Mouse (Mus musculus) ovary, postnatal 36 days (tissue): ENCODE results near the gene Negr1.

ENCODE experiments used
- DNase-seq: peaks from one replicate; pipeline ENCODE4 v3.0.0; 2022; ENCODE audit warnings: low spot score, mixed read lengths

Negr1 gene

DNA sequence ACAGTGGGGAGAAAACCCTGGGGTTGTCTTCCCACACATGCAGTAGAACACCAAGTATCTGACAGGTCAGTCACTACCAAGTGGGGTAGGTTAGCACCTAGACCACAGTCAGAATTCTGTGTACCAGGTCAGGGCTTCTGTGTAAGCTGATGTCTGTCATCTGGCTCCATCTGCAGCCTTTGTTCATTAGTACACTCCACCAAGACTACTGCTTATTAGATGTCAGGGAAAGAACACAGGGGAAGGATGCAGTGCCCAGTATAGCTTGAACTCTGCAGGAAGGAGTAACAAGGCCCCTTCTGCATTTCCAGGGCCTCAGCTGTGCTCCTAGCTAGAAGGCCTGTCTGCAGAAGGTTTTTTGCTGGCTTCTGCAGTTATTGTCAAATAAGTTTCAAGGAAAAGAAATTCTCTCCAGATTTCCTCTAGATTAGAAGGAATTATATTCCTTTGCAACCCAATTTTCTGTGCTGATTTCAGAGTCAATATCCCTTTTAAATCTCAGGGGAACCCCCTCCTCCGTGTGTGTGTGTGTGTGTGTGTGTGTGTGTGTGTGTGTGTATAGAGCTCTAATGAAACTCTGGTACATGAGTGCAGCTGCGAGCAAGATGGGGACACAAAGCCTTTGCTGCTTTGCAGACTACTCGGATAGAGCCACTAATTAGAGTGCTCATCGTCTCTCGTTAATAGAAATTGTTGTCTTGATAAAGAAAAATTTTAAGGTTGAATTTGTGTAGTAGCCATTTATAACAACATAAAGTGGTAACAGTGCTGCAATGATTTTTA is 654.5 kb downstream of the Negr1 start:
- DNase-seq = no peak

DNA sequence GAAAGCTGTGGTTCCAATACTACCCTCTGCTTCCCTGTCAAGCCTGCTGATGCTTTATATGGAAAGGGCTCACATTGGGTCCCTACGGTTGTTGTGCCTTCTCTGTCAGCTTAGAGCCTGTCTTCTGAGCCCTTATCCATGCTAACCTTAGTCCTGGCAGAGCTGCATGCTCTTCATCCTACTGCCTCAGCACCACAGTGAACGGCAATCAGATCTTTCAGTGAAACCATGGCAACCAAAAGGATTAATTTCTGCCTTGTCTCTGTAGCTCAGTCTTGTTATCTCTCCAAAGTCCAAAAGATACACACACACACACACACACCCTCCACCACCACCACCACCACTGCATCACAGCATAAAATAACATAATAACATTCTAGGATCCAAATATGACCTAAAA is 656.2 kb downstream of the Negr1 start:
- DNase-seq = no peak

DNA sequence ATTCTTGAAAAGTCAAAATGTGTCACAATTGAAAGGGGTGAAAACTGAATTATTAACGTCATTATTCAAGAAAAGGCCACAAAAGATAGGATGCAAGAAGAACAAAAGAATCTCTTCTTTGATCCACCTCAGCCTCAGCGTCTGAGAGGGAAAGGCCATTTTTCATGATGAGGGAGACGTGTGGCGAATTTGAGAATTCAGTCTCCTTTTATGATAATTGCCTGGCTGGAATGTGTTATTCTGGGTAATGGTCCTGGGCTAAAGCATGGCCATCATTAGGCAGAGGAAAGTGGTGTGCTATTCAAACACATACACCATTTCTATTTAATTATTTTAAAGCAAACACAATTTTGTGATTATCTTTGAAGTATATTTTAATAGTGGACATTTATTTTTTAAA is 663.3 kb downstream of the Negr1 start:
- DNase-seq = no peak

DNA sequence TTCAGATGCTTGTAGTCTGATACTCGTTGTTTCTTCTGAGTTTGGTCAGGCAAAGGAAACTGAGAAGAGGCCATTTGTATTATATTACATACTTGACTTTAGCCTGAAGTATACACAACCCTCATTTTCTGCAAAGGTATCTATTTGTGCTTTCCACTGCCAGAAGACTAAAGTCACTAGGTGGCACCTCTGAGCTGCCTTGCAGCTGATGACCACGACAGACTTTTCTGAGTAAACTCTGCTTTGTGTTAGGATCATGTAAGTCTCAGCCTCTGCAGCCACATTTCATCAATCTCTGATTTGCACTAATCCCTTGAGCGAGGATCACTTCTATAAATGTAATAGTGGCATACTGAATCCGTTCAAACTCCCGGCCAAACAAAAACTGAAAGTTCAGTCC is 671.1 kb downstream of the Negr1 start:
- DNase-seq = no peak

DNA sequence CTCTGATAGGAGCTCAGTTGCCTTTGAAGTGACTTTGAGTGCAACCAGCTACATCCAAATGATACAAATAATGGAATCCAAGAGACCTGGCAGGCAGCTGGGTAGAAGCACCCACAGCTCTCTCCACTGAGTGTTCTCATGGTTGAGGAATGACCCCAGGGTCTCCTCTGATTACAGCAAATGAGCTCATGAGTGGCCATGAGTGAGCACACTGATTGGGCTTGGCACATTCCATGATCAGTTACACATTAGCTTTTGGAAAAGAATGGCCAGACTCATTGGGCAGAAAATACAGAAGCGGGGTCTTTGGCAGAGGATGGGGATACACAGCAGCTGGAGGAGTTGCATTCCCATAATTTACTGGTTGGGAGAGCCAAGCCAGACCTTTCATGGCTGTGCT is 678.6 kb downstream of the Negr1 start:
- DNase-seq = no peak

DNA sequence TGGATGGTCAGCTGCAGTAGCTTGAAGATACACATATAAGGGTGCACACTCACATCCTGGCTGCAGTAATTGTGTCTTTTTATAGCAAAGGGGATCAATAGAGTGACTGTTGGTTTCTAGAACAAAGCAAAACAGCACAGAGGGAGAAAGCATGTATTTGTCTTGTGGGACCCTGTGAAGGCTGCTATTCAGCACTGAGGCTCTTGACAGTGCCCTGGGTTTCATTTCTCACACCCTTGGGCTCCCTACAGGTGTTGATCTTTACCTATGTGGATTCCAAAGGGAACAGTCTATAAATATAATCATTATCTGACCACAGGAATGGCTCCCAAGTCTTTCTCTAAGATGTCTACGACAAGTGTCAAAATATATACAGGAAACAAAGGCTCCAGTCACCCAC is 693.9 kb downstream of the Negr1 start:
- no peak for DNase-seq

DNA sequence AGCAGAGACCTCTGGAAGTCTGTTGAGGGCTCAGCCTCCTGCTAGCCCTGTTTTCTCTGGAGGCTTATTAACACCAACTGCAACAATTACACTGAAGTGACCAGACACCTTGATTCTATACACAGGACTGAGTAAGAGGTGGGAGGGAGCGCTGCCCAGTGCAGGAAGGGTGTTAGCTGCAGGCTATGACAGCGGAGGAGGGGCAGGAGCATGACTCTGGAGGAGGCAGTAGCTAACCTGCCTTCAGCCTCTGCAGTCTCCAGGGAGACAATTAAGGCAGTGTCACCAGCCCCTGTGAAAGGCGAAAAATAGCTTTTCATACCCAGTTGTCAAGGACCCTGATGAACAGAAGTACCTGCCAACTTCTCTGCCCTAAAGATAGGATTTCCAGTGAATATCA is 694.3 kb downstream of the Negr1 start:
- no peak for DNase-seq

DNA sequence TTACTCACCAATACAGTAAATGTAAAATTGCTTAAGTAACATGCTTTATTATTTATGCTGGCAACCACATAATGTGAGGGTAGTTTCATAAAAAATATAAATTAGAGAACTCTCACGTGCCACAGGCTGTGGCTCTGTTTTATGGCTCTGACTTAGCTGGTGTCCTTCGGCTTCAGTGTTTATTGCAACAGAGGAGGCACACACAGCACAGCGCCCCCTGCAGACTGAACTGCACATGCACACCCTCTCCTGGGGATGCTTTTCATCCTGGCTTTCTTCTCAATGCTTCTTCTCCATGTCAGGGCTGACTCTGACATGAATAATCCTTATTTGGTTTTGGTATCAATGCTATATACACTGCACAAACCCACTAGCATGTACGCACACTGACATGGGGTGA is 707.1 kb downstream of the Negr1 start:
- no peak for DNase-seq

DNA sequence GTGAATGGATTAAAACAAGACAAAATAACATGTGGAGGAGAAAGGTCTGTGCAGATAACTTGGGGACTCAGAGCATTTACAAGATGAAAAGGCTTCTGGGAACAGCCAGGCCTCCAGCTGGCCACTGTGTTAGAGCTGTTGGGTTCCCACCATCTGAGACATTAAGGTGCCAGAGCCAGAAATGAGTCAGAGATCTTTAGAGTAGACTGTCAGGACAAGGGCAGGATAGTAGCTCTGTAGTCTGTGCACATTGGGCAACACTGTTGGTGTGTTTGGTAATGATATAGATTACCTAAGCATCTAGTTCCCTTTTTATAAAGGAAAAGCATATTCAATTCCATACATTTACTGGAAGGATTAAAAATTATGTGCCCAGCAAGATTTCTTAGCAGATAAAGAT is 710.8 kb downstream of the Negr1 start:
- DNase-seq = no peak

DNA sequence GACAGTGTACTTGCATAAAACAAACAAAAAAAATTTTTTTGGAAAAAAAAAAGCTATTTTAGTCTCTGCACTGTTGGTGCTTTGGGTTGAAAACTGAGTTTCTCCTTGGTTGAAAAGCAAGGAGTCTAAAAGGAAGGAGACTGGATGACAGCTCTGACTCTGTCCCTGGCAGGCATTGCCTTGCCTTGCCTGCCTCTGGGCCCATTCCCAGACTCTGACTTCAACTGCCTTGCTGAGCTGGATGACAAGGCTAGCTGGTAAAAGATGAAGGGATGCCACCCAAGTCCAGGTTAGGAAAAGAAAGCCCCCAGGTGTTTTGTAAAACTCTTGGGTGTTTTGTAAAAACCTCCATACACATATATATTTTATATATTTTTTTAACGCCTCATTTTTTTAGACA is 712.5 kb downstream of the Negr1 start:
- no peak for DNase-seq

DNA sequence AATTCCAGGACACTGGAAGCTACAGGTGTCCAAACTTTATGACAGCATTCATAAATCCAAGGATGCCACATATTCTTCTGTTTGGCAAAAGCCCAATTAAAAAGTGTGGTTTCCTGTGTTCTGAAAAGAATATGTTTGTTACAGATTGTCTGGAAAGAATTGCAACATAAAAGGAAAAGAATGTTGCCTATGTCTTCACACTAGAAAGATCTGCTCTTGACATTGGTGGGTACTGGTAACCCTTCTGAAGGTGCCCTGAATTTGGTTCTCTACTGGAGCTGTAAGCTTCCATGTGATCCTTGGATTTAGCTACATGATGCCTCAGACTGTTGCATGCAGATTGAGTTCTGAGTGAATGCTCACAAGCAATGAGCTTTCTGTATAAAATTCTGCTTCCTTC is 718.1 kb downstream of the Negr1 start:
- DNase-seq = no peak

DNA sequence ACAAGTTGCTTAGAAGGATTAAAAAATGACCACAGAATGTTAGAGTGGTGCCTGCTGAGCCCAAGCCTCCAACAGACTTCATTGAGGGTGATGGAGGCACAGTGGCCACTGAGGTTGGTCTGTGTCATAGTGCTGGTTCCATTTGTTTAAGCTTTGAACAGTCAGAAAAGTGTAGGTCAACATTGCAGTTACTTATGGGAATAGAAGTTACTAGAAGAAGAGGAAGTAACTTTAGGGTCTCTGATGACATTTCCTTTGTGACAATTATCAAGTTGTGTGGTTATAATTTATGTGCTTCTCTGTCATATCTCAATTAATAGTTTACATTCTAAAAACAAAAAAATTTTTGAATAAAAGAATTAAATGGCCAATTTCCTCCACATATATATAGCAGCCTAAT is 719.7 kb downstream of the Negr1 start:
- DNase-seq = no peak

DNA sequence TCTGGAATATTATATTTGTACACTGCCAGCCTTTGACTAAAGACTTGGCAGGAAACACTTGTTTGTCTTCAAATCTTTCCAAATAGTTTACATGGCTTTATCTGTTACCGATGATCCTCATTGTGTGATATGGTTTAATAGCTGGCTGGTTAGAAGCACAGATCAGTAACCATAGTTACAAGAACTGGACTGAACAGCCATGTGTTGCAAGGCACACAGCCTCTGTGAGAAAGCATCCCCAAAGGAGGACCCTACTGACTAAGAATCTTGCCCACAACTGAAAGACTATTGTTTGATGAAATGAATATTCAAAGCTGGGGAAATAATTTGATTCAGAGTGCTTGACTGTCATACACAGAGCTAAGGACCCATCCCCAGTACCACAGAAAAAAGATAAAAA is 729.7 kb downstream of the Negr1 start:
- no peak for DNase-seq

DNA sequence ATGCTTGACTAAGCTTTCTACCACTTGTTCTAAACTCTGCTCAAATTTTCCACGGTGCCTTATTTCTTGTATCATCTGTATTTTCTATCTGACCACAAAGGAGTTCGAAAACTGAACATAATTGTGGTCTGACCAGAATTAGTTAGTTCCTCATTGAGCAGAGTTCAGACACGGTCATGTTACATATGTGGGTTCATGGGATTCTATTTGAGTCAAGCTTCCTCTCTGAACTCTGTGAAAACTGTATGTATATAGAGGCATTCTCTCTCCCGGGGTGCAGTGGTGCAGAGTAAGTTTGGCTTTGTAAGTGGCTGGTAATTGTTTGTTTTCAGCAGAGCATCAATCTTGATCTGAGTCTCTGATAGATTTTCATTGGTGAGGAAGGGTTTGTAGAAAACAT is 735.6 kb downstream of the Negr1 start:
- DNase-seq = no peak

DNA sequence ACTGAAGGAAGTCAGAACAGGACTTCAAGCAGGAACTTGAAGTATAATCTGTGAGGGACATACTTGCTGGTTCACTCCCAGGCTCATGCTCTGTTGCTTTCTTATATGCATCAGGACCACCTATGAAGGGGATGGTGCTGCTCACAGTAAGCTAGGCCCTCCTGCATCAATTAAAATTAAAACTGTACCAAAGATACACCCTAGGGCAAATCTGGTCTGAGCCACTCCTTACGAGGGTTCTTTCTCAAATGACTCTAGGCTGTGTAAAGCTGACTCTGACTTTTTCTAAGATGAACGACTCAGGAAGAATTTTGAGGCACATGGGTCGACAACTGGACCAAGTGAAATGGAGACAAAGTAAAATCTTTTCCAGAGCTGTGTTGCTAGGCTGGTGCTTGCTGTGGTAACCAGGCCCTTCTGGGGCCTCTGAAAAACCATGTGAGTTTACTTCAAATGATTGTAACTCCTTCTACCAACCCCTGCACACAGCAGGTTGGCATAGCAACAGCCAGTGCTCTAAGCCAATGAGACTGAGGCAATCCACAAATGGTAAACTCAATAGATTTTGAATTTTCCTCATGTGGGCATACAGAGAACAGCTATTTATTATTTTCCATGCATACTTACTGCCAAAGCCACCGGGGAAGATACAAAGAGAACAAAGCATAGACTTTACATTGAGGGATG is 742.0 kb downstream of the Negr1 start:
- DNase-seq = no peak

DNA sequence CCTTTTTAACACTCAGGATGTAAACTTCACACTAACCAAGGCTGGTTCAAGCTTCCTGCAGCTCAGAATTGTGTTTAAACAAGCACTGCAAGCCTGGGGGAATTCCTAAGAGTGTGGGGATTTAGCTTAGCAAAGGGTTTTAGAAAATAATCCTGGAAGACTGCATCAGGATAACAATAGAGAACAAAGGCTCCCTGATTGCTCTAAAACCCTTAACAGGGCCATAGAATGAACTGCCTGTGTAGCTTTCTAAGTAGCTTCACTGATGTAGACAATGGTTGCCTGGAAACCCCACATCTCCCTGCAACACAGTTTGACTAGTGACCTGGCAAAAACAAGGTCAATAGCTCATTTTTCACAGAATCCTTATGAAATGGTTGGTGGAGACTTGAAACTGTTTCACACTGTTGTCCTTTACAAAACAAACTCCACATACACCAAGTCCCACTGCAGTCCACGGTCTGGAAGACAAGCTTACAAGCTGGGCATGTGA is 759.5 kb downstream of the Negr1 start:
- no peak for DNase-seq

DNA sequence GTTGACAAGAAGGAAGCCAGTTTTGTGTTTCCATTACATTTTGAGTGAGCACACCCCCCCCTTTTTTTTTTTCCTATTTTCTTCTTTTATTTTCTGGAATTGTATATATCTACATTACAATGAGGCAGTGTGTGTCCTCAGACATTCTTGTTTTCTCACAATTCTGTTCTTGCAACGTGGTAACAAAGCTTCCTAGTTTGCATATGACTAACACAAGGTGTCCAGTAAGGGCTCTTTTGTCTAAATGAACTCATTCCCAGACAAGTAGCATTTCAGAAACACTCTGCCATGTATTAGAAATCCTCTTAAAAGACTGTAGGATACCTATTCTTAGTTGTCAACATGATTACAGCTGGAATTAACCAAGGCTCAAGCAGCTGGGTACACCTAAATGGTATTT is 760.2 kb downstream of the Negr1 start:
- no peak for DNase-seq

DNA sequence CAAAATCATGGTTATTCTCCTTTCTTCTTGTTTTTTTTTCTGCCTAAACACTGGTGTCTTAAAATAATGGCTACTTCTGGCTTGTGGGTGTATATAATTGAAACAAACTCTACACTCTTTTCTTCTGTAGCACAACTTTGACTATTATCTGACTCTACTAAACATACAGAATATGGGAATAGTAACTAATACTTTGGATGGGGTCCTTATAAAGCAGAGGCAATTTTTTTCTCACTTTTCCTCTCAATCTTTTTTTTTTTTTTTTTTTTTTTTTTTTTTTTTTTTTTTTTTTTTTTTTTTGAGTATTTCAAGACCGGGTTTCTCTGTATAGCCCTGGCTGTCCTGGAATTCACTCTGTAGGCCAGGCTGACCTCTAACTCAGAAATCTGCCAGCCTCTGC is 772.6 kb downstream of the Negr1 start:
- no peak for DNase-seq

DNA sequence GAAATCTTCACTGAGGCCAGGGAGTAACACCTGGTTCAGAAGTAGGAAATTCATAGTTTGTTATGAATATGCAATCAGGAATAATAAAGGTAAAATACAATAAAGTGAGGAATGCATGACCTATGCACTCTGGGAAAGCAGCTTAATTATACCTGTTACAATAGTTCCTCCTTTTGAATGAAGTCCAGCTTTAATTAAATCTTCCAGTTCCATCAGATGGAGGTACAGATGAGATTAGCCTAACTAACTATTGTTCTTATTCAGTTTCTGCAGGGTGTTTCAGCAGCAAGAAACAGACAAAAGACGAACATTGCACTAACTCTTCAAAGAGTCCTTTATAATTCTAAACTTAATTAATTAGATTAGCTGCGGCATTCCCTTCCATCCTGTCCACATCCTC is 787.9 kb downstream of the Negr1 start:
- DNase-seq = no peak

DNA sequence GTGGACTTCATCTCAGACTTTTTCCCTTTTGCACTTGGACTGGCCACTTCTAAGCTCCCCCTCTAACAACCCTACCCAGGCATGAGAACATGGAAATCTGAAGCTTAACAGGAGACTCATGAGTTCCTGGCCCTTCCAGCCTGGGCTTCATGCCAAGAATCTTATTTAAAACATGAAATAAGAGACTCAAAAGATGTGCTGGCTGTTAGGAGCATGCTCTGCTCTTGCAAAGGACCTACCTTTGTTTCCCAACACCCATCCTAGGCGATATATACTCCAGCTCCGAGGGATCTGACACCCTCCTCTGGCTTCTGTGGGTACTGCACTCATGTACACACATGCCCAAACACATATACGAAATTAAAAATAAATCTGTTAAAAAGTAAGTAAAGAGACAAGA is 797.3 kb downstream of the Negr1 start:
- no peak for DNase-seq

DNA sequence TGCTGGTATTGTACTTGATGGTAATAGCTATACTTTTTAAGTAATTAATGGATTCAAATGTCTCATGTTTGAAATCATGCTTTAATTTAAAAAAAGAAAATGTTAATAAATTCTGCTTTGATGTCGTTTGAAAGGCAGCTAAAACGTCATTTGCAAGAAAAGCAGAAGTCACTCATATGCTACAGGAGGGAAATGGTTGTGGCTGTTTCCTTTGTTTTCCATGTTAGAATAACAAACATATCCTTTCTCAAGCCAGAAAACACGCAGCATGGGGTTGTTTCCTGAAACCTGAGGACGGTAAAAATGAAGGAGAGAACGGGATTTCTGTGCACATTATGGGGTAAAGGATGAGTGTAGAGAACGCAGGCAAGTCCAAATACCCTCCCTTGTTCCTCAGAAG is 798.2 kb downstream of the Negr1 start:
- no peak for DNase-seq
